Mouse (Mus musculus) 3134 (cell line): ENCODE results near the gene Gria3.

Experiments
- DNase-seq: peaks from one replicate; pipeline ENCODE4 v3.0.0-alpha.2; 2011; ENCODE audit warnings: low spot score; ENCODE audit not compliant: insufficient read length; ENCODE audit errors: extremely low read depth

Gene Gria3

GRCm38 (mm10) chrX:41400058-41400904 lies at the start of gene Gria3:
Gene Gria3 (plus strand): TSS chrX:41400854.
- DNase-seq = no peak

GRCm38 (mm10) chrX:41387086-41387485 lies 13.6 kb upstream of the Gria3 start:
- no peak for DNase-seq

GRCm38 (mm10) chrX:41389079-41389478 lies 11.6 kb upstream of the Gria3 start:
- no peak for DNase-seq

GRCm38 (mm10) chrX:41398482-41398881 lies 2.2 kb upstream of the Gria3 start:
- DNase-seq = no peak

- DNase-seq = no peak
These were observed 532 bp downstream of the Gria3 start for GRCm38 (mm10) chrX:41401186-41401585.

- no peak for DNase-seq
These were observed 1.1 kb downstream of the Gria3 start for GRCm38 (mm10) chrX:41401590-41402240.

GRCm38 (mm10) chrX:41402656-41403055 lies 2.0 kb downstream of the Gria3 start:
- DNase-seq = no peak

- DNase-seq = no peak
These were observed 5.6 kb downstream of the Gria3 start for GRCm38 (mm10) chrX:41406288-41406687.

- no peak for DNase-seq
These were observed 9.1 kb downstream of the Gria3 start for GRCm38 (mm10) chrX:41409791-41410190.

GRCm38 (mm10) chrX:41425651-41426050 lies 25.0 kb downstream of the Gria3 start:
- DNase-seq = no peak

- no peak for DNase-seq
These were observed 27.4 kb downstream of the Gria3 start for GRCm38 (mm10) chrX:41428011-41428410.

GRCm38 (mm10) chrX:41435541-41435940 lies 34.9 kb downstream of the Gria3 start:
- no peak for DNase-seq

- no peak for DNase-seq
These were observed 38.2 kb downstream of the Gria3 start for GRCm38 (mm10) chrX:41438841-41439240.

- no peak for DNase-seq
These were observed 48.2 kb downstream of the Gria3 start for GRCm38 (mm10) chrX:41448876-41449275.

- DNase-seq = no peak
These were observed 76.8 kb downstream of the Gria3 start for GRCm38 (mm10) chrX:41477486-41477885.

GRCm38 (mm10) chrX:41496528-41496927 lies 95.9 kb downstream of the Gria3 start:
- DNase-seq = no peak

- no peak for DNase-seq
These were observed 104.7 kb downstream of the Gria3 start for GRCm38 (mm10) chrX:41505371-41505770.

GRCm38 (mm10) chrX:41507959-41508358 lies 107.3 kb downstream of the Gria3 start:
- no peak for DNase-seq

- no peak for DNase-seq
These were observed 114.3 kb downstream of the Gria3 start for GRCm38 (mm10) chrX:41514982-41515381.

- no peak for DNase-seq
These were observed 131.9 kb downstream of the Gria3 start for GRCm38 (mm10) chrX:41532511-41532910.

- DNase-seq = no peak
These were observed 135.2 kb downstream of the Gria3 start for GRCm38 (mm10) chrX:41535886-41536285.
